Mouse (Mus musculus): ENCODE data around the gene Nup133. TPM values are rescaled to one million over a fixed set of nuclear protein-coding genes. Genes with fewer than 3 reads are reported as not detected.
A peak's percentile ranks its signal among the peaks of the same experiment; 100 is the strongest.

Nup133 gene
- polyA plus RNA-seq, 1 experiment from 2014 or later, result 18.3 TPM

DNA sequence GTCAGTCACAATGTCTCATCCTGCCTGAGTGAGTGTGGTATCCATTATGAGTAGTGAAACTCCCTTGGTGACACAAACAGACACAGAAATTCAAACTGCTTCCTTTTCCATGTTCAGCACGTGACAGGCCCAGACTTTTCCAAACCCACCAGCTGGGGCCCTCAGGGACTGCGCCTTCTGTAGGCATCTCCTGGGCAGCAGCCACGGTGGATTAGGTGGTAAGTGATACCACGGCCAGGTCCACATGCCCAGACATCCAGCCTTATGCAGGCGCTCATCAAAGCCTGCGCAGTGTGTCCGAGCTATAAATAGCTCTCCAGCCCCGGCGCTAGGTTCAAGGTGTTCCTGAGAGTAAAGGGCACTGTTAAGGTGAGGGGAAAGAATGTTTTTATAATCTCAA, 77.0 kb downstream of the Nup133 start:
- Histone ChIP-seq H3K27ac (ENCODE audit: low read depth, low read length) (no peak overlapping the region), H3K27me3 (replicated peaks; ENCODE audit: control insufficient read depth, insufficient read depth, low read length) (no peaks in the 10 kb centered on the region), H3K36me3 (ENCODE audit: control insufficient read depth, insufficient read depth, low read length) (no peaks in the 10 kb centered on the region), H3K9ac (ENCODE audit: low read depth, low read length) (no peak overlapping the region), H3K4me3 (ENCODE audit: low read length) (no peak overlapping the region), H3K4me1 (ENCODE audit: control insufficient read depth, insufficient read depth, low read depth, low read length) (no peaks in the 10 kb centered on the region), H3K4me2 (ENCODE audit: low read length) (no peak overlapping the region), H3K9me3 (ENCODE audit: control insufficient read depth, low read length) (no peaks in the 10 kb centered on the region)
- ATAC-seq, result no peak
- WGBS, result 76% methylated on average over 9 of the region's 9 CpGs

DNA sequence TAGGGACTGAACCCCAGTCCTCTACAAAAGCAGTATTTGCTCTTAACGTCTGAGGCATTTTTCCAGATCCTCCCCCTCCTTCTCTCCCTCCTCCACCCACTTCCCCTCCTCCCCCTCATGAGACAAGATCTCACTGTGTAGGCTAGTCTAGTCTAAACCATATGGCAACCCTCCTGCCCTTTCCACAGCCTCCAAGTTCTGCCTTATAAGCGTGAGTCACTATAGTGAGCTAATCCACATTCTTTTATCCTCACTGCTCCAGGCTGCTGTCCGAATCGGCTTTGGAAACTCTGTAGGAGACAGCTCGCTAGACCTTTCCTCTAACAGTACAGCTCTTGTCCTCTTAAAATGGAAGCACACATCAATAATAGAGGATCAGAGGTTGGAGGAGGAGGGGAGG, 82.1 kb downstream of the Nup133 start:
- H3K4me2 ChIP-seq (ENCODE audit: low read length), result no peak overlapping the region
- no peaks in the 10 kb centered on the region for H3K36me3 ChIP-seq (ENCODE audit: control insufficient read depth, insufficient read depth, low read length)
- no peak overlapping the region for H3K9ac ChIP-seq (ENCODE audit: low read depth, low read length)
- peak; percentile 54; the same call in 1 of the 2 replicates for ATAC-seq
- no peak overlapping the region for H3K4me3 ChIP-seq (ENCODE audit: low read length)
- no peaks in the 10 kb centered on the region for H3K27me3 ChIP-seq (replicated peaks; ENCODE audit: control insufficient read depth, insufficient read depth, low read length)
- WGBS, result 36% methylated on average over 5 of the region's 5 CpGs
- H3K4me1 ChIP-seq (ENCODE audit: control insufficient read depth, insufficient read depth, low read depth, low read length), result no peaks in the 10 kb centered on the region
- H3K9me3 ChIP-seq (ENCODE audit: control insufficient read depth, low read length), result no peaks in the 10 kb centered on the region
- H3K27ac ChIP-seq (ENCODE audit: low read depth, low read length), result no peak overlapping the region

DNA sequence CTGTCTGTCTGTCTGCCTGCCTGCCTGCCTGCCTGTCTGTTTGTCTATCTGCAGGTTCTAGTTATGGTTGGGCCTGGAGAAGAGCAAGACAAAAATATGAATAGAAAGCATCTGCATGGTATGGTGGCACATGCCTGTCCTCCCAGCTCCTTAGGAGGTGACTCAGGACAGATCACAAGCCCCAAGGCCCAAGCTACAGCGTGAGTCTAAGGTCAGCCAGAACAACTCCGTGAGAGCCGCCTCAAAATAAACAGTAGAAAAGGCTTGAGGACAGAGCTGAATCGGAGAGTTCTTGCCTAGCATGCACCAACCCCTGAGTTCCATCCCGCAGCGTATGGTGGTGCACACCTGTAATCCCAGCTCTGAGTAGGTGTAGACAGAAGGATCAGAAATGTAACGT, 83.3 kb downstream of the Nup133 start:
- no peaks in the 10 kb centered on the region for H3K9me3 ChIP-seq (ENCODE audit: control insufficient read depth, low read length)
- H3K9ac ChIP-seq (ENCODE audit: low read depth, low read length), result no peak overlapping the region
- 82% methylated on average over 7 of the region's 7 CpGs for WGBS
- H3K27ac ChIP-seq (ENCODE audit: low read depth, low read length), result no peak overlapping the region
- no peak overlapping the region for H3K4me2 ChIP-seq (ENCODE audit: low read length)
- no peak overlapping the region for H3K4me3 ChIP-seq (ENCODE audit: low read length)
- no peaks in the 10 kb centered on the region for H3K36me3 ChIP-seq (ENCODE audit: control insufficient read depth, insufficient read depth, low read length)
- ATAC-seq, result no peak
- no peaks in the 10 kb centered on the region; the same call in 1 of the 2 replicates for H3K27me3 ChIP-seq (replicated peaks; ENCODE audit: control insufficient read depth, insufficient read depth, low read length)
- H3K4me1 ChIP-seq (ENCODE audit: control insufficient read depth, insufficient read depth, low read depth, low read length), result no peaks in the 10 kb centered on the region

DNA sequence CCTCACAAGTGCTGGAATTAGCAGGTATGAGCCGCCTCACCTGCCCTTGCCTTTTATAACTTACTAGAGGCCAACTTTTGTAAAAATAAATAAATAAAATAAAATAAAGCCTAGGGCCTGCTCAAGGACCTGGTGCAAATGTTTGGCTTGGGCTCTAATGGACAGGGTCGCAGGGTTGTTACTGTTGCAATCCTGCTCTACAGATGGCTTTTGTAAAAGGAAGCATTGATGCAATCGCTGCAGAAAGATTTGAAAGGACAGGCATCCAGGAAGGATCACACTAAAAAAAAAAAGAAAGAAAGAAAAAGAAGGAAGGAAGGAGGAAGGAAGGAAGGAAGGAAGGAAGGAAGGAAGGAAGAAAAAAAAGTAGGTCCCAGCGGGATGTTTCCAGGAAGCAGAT, 88.7 kb downstream of the Nup133 start:
- Histone ChIP-seq H3K9me3 (ENCODE audit: control insufficient read depth, low read length) (no peaks in the 10 kb centered on the region), H3K4me1 (ENCODE audit: control insufficient read depth, insufficient read depth, low read depth, low read length) (peaks cover 10% of the 10 kb centered on the region), H3K27me3 (replicated peaks; ENCODE audit: control insufficient read depth, insufficient read depth, low read length) (no peaks in the 10 kb centered on the region; the same call in 1 of the 2 replicates), H3K4me2 (ENCODE audit: low read length) (peak overlapping the region; percentile 94), H3K4me3 (ENCODE audit: low read length) (peak overlapping the region; percentile 98), H3K27ac (ENCODE audit: low read depth, low read length) (no peak overlapping the region; the same call in 1 of the 2 replicates), H3K36me3 (ENCODE audit: control insufficient read depth, insufficient read depth, low read length) (no peaks in the 10 kb centered on the region), H3K9ac (ENCODE audit: low read depth, low read length) (no peak overlapping the region; the same call in 1 of the 2 replicates)
- ATAC-seq, result no peak
- 72% methylated on average over 4 of the region's 4 CpGs for WGBS

DNA sequence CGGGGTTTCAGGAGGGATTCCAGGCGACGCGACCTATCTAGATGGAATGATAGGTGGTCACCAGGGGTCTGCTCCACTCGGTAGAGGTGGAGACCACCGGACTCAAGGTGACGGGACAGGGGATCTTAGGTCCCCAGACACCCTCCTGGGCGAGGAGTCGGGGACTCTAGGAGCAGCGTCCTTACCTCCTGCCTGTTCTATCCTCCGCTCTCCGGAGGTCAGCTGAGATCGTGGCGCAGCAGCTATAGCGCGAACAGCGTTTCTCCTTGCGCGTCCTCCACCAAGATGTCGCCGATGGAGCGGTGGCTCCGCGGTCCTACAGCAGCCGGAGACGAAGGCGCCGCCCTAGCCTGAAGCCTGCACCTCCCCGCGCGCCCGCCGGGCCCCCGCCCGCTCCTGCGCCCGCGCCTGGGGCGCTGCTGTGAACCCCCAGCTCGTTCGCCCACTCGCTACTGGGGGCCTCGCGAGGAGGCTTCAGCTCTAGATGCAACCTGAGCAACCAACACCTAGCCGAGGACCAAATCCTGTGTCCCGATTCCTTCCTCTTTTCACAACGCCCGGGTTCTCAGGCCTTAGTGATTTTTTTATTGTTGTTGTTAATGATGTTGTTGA, 89.3 kb downstream of the Nup133 start, which contains the start of gene Ccsap:
Ccsap (minus strand) TSS at position 562 of the 612 bp plus-strand sequence.
- H3K27ac ChIP-seq (ENCODE audit: low read depth, low read length), result peak within 1 kb of the TSS; percentile 90
- H3K9me3 ChIP-seq (ENCODE audit: control insufficient read depth, low read length), result no peaks in the 10 kb centered on the region
- no peak; the same call in 1 of the 2 replicates for ATAC-seq
- H3K9ac ChIP-seq (ENCODE audit: low read depth, low read length), result peak within 1 kb of the TSS; percentile 89
- peak within 1 kb of the TSS; percentile 98 for H3K4me3 ChIP-seq (ENCODE audit: low read length)
- H3K27me3 ChIP-seq (replicated peaks; ENCODE audit: control insufficient read depth, insufficient read depth, low read length), result no peaks in the 10 kb centered on the region; the same call in 1 of the 2 replicates
- WGBS, result under 1% methylated on average over 48 of the region's 48 CpGs
- peaks cover 10% of the 10 kb centered on the region for H3K4me1 ChIP-seq (ENCODE audit: control insufficient read depth, insufficient read depth, low read depth, low read length)
- no peaks in the 10 kb centered on the region for H3K36me3 ChIP-seq (ENCODE audit: control insufficient read depth, insufficient read depth, low read length)
- peak within 1 kb of the TSS; percentile 94 for H3K4me2 ChIP-seq (ENCODE audit: low read length)

DNA sequence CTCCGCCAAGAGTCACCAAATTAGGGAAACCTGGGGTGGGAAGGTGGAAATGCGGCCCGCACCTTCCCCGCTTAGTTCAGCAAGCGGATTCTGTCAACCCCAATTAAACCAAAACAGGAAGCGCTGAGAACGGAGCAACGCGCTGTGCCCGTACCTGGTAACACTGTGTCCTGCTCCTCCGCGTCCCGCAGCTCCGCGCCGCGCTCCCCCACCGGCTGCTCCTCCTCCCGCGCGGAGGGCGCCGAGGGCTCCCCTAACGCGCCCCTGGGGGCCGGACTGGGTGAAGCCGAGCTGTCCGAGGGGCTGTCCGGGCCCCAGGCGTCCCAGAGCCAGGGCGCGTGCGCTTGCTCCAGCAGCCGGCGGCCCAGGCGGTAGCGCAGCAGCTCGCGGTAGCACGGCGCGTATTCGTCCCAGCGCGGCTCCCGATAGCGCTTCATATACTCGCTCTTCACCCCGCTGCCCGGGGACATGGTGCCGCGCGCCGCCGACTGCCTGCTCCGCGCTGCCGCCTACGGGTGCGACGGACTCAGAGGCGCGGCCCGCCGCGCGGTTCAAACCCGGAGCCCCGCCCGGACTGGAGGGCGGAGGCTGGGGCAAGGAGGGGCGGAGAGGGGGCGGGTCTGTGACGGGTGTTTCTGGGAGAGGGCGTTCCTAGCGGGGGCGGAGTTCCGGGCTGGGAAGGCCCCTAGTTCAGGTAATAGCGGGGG, 90.0 kb downstream of the Nup133 start:
- H3K9ac ChIP-seq (ENCODE audit: low read depth, low read length), result peak overlapping the region; percentile 89
- peak; percentile 96 for ATAC-seq
- H3K27me3 ChIP-seq (replicated peaks; ENCODE audit: control insufficient read depth, insufficient read depth, low read length), result no peaks in the 10 kb centered on the region; the same call in 1 of the 2 replicates
- H3K4me3 ChIP-seq (ENCODE audit: low read length), result peak overlapping the region; percentile 98
- peak overlapping the region; percentile 90 for H3K27ac ChIP-seq (ENCODE audit: low read depth, low read length)
- no peaks in the 10 kb centered on the region for H3K9me3 ChIP-seq (ENCODE audit: control insufficient read depth, low read length)
- no peaks in the 10 kb centered on the region for H3K36me3 ChIP-seq (ENCODE audit: control insufficient read depth, insufficient read depth, low read length)
- WGBS, result 0% methylated on average over 61 of the region's 79 CpGs
- H3K4me1 ChIP-seq (ENCODE audit: control insufficient read depth, insufficient read depth, low read depth, low read length), result peaks cover 10% of the 10 kb centered on the region
- peak overlapping the region; percentile 94 for H3K4me2 ChIP-seq (ENCODE audit: low read length)

DNA sequence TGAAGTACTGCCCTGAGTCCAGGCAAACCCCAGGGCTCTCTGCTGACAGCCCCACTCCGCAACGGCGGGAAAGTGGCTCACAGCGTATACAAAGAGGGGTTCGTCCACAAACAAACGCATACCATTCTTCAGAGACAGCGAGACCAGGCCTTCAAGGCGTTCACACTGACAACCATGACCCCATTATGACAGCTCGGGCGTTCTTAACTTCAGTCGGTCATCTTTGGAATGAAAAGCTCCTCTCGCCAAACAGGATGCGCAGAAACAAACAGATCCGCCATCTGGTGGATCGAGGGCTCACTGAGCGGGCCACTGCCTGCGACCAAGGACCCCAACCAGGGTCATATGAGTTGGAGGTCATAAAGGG, 90.5 kb downstream of the Nup133 start:
- Histone ChIP-seq H3K27ac (ENCODE audit: low read depth, low read length) (peak overlapping the region; percentile 90; the same call in 1 of the 2 replicates), H3K9ac (ENCODE audit: low read depth, low read length) (peak overlapping the region; percentile 89), H3K9me3 (ENCODE audit: control insufficient read depth, low read length) (no peaks in the 10 kb centered on the region), H3K36me3 (ENCODE audit: control insufficient read depth, insufficient read depth, low read length) (no peaks in the 10 kb centered on the region), H3K4me3 (ENCODE audit: low read length) (peak overlapping the region; percentile 98), H3K4me2 (ENCODE audit: low read length) (peak overlapping the region; percentile 94), H3K27me3 (replicated peaks; ENCODE audit: control insufficient read depth, insufficient read depth, low read length) (no peaks in the 10 kb centered on the region; the same call in 1 of the 2 replicates), H3K4me1 (ENCODE audit: control insufficient read depth, insufficient read depth, low read depth, low read length) (peaks cover 10% of the 10 kb centered on the region)
- ATAC-seq, result peak; percentile 9; the same call in 1 of the 2 replicates
- under 1% methylated on average over 17 of the region's 17 CpGs for WGBS

DNA sequence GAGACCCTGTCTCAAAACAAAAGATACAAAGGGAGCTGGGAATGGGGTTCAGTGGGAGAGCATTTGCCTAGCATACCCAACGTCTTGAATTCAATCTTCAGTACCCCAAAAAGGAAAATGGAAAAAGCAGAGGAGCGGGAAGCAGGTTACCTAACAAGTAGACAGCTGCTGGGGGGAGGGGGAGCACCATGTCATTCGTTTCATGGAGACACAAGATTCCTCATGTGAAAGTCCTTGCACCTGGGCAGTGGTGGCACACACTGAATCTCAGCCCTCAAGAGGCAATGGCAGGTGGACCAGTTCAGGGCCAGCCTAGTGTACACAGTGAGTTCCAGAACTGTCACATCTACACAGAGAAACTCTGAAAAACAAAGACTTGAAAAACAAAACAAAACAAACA, 91.7 kb downstream of the Nup133 start:
- Histone ChIP-seq H3K27ac (ENCODE audit: low read depth, low read length) (no peak overlapping the region), H3K4me3 (ENCODE audit: low read length) (no peak overlapping the region), H3K36me3 (ENCODE audit: control insufficient read depth, insufficient read depth, low read length) (no peaks in the 10 kb centered on the region), H3K9ac (ENCODE audit: low read depth, low read length) (no peak overlapping the region), H3K4me1 (ENCODE audit: control insufficient read depth, insufficient read depth, low read depth, low read length) (peaks cover 10% of the 10 kb centered on the region), H3K9me3 (ENCODE audit: control insufficient read depth, low read length) (no peaks in the 10 kb centered on the region), H3K4me2 (ENCODE audit: low read length) (no peak overlapping the region; the same call in 1 of the 2 replicates), H3K27me3 (replicated peaks; ENCODE audit: control insufficient read depth, insufficient read depth, low read length) (no peaks in the 10 kb centered on the region; the same call in 1 of the 2 replicates)
- no peak for ATAC-seq
- WGBS, result 77% methylated on average over 3 of the region's 3 CpGs

DNA sequence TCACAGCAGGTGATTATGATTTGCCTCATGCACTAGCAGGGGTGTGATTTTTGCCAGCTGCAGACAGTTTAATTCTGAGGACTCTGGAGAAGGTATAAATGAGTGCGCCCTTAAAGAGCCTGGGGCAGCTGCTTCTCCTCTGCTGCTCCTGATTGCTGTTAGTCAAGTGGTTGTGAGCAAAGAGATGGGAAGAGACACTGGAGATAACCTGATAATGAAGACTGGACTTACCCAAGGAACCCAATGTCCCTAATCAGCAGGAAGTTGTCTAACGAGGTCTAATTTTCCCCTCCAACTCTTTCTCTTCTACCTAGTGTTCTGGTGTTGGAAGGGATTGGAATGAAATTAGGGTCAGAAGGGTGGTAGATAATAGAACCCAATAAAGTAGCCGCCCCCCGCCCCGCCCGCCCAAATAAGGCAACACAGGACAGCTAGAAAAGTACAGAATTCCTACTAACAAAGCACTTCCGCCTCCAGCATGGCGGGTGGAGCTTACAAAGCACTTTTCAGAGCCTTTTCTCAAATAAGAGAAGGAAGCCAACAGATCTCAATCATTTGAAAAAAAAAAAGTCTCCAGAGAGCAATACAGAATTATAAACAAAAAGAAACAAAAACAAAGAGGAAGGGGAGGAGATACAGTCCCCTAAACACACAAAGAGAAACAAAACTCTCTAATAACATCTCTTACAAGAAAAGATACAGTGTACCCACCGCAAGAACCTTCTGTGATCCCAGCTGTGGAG, 94.2 kb downstream of the Nup133 start:
- Histone ChIP-seq H3K36me3 (ENCODE audit: control insufficient read depth, insufficient read depth, low read length) (no peaks in the 10 kb centered on the region), H3K27ac (ENCODE audit: low read depth, low read length) (no peak overlapping the region), H3K9me3 (ENCODE audit: control insufficient read depth, low read length) (no peaks in the 10 kb centered on the region), H3K4me1 (ENCODE audit: control insufficient read depth, insufficient read depth, low read depth, low read length) (peaks cover 10% of the 10 kb centered on the region), H3K4me2 (ENCODE audit: low read length) (no peak overlapping the region), H3K9ac (ENCODE audit: low read depth, low read length) (no peak overlapping the region), H3K4me3 (ENCODE audit: low read length) (no peak overlapping the region), H3K27me3 (replicated peaks; ENCODE audit: control insufficient read depth, insufficient read depth, low read length) (no peaks in the 10 kb centered on the region)
- WGBS, result 89% methylated on average over 9 of the region's 9 CpGs
- ATAC-seq, result no peak
